Comparison of ENCODE assay signal across 8 mouse cellular contexts in genomic region chr5:139351134-139351533, GRCm38 (mm10). TPM values are rescaled to one million over a fixed set of nuclear protein-coding genes. Genes with fewer than 3 reads are reported as not detected.
DNase-seq lines count a peak whose midpoint lies in the region; ATAC-seq and TF ChIP-seq lines count a peak whose summit lies in the region.

Gene Cox19 (minus strand): TSS chr5:139351418.

- ATAC-seq in heart, embryonic 11.5 days (replicated peaks; ENCODE audit: insufficient number of reproducible peaks, low FRiP score, low TSS enrichment): no peak
- ATAC-seq in midbrain, postnatal 0 days (ENCODE audit: low FRiP score): no peak

- no peak within 1 kb of the TSS for H3K4me3 ChIP-seq in layer of hippocampus, adult 2 months
- no peak within 1 kb of the TSS for H3K4me3 ChIP-seq in heart, embryonic 11.5 days (ENCODE audit: low read depth, low read length)
- H3K4me3 ChIP-seq in midbrain, postnatal 0 days (ENCODE audit: low read depth, low read length): no peak within 1 kb of the TSS

- no peaks in the 10 kb centered on the region for H3K36me3 ChIP-seq in heart, embryonic 11.5 days (ENCODE audit: control insufficient read depth, insufficient read depth, low read length)
- no peaks in the 10 kb centered on the region for H3K36me3 ChIP-seq in midbrain, postnatal 0 days (ENCODE audit: insufficient read depth, low read length)

- TF ChIP-seq POLR2A in brain, embryonic 14.5 days (IDR thresholded peaks at IDR 0.05; ENCODE audit: borderline replicate concordance, extremely low read depth, insufficient read depth, insufficient read length, poor library complexity, severe bottlenecking): no peak

- H3K4me2 ChIP-seq in heart, embryonic 11.5 days: no peak within 1 kb of the TSS
- no peak within 1 kb of the TSS for H3K4me2 ChIP-seq in midbrain, postnatal 0 days (ENCODE audit: low read depth, low read length, poor library complexity, severe bottlenecking)

- no peaks in the 10 kb centered on the region; the same call in 1 of the 2 replicates for H3K4me1 ChIP-seq in heart, embryonic 11.5 days (ENCODE audit: control insufficient read depth, insufficient read depth, low read length)
- no peaks in the 10 kb centered on the region for H3K4me1 ChIP-seq in midbrain, postnatal 0 days (ENCODE audit: insufficient read depth, low read length)

- H3K9ac ChIP-seq in heart, embryonic 11.5 days (ENCODE audit: low read depth, low read length): 0 out of 2 replicates have a peak within 1 kb of the TSS, but pooled peaks have one; percentile 18
- 0 out of 2 replicates have a peak within 1 kb of the TSS, but pooled peaks have one; percentile 13 for H3K9ac ChIP-seq in midbrain, postnatal 0 days (replicated peaks; ENCODE audit: low read length, poor library complexity, severe bottlenecking)

- H3K27ac ChIP-seq in layer of hippocampus, adult 2 months: no peak within 1 kb of the TSS
- no peak within 1 kb of the TSS for H3K27ac ChIP-seq in heart, embryonic 11.5 days (ENCODE audit: low read depth, low read length)
- no peak within 1 kb of the TSS for H3K27ac ChIP-seq in midbrain, postnatal 0 days (ENCODE audit: low read depth, low read length)

- DNase-seq in layer of hippocampus, adult 2 months (ENCODE audit: low spot score in 2 of 2): no peak
- DNase-seq in layer of hippocampus, adult 9-11 months: no peak
- peak; percentile 12 for DNase-seq in brain, embryonic 14.5 days (ENCODE audit: low read depth)
- no peak for DNase-seq in left cerebral cortex, adult 8-10 months (ENCODE audit: low spot score in 2 of 2)
- no peak for DNase-seq in midbrain, postnatal 0 days (ENCODE audit: low spot score)
- DNase-seq in spleen, postnatal 10 days (ENCODE audit: low spot score in 2 of 2): no peak
- DNase-seq in retina, postnatal 1 day: no peak

- H3K27me3 ChIP-seq in heart, embryonic 11.5 days (ENCODE audit: control insufficient read depth, insufficient read depth, low read length): peaks cover 33% of the 10 kb centered on the region
- H3K27me3 ChIP-seq in midbrain, postnatal 0 days (ENCODE audit: insufficient read depth, low read length): no peaks in the 10 kb centered on the region

- no peak for TF ChIP-seq CTCF in layer of hippocampus, adult 2 months (conservative IDR thresholded peaks at IDR 0.05)
- no peak for TF ChIP-seq CTCF in brain, embryonic 14.5 days (IDR thresholded peaks at IDR 0.05; ENCODE audit: borderline replicate concordance, extremely low read depth, insufficient read depth, insufficient read length)
- no peak for TF ChIP-seq CTCF in midbrain, postnatal 0 days (IDR thresholded peaks at IDR 0.05)

- H3K9me3 ChIP-seq in heart, embryonic 11.5 days (replicated peaks; ENCODE audit: control insufficient read depth, low read length): no peaks in the 10 kb centered on the region
- H3K9me3 ChIP-seq in midbrain, postnatal 0 days (ENCODE audit: low read length): no peaks in the 10 kb centered on the region

- 34% methylated on average over 5 of the region's 5 CpGs for whole genome bisulfite sequencing in heart, embryonic 11.5 days (ENCODE audit: insufficient replicate concordance)
- WGBS in midbrain, postnatal 0 days: 49% methylated on average over 5 of the region's 5 CpGs

RNA-seq across cellular contexts. Expression of gene Cox19, which starts in this region (rescaled TPM):
- total RNA-seq in layer of hippocampus, adult 2 months (2021): 10 to 100 TPM; 74.3 to 76.8 TPM
- polyA plus RNA-seq in brain, embryonic 14.5 days (2012; rRNA removed): 123 and 149 TPM in 2 replicates
- polyA plus RNA-seq in heart, embryonic 11.5 days (2014; fragmentation: Nextera tagmentation; extraction: Ambion mirVana): 85.3 and 95.2 TPM in 2 replicates
- total RNA-seq in left cerebral cortex, adult 8-10 months (2022): 10 to 100 TPM; 59.2 to 62.6 (median 61.3) TPM
- total RNA-seq in midbrain, postnatal 0 days (2014; rRNA removed): 95.5 and 98.5 TPM in 2 replicates
- 79.4 and 90.0 TPM in 2 replicates for polyA plus RNA-seq in midbrain, postnatal 0 days (2015; fragmentation: Nextera tagmentation; extraction: Ambion mirVana)
